Mouse (Mus musculus) liver, adult (tissue): Measurements from ENCODE around the gene Stpg1.

ENCODE experiments used
- GATA4 ChIP-seq: IDR thresholded peaks from 2 replicates; pipeline ENCODE4 v1.6.1; 2014; ENCODE audit warnings: mild to moderate bottlenecking, low read length; ENCODE audit not compliant: insufficient replicate concordance

The Stpg1 gene

GRCm38 (mm10) chr4:135505794-135506193, 11.2 kb downstream of the Stpg1 start:
- TF ChIP-seq GATA4, result no peak

GRCm38 (mm10) chr4:135507547-135508350, 13.2 kb downstream of the Stpg1 start:
- TF ChIP-seq GATA4, result no peak

GRCm38 (mm10) chr4:135508419-135509039, 13.9 kb downstream of the Stpg1 start:
- no peak for TF ChIP-seq GATA4

DNA sequence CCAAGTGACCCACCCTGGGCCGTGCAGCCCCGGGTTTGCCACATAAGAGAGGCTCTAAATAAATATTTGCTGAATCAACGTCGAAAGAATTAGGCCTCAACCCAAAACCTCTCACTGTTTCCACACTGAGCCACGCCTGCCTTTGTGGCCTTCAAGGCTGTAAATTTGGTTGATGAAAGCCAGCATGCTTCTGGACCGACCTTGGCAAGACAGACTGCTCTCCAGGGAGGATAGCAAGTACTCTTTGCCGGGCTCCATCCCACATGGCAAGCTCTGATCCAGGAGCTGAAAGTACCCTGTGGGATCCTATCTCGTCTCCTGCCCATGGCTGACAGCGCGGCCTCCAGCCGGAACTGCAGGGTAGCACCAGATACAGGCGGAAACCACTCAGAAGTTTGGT, 14.9 kb downstream of the Stpg1 start:
- no peak for TF ChIP-seq GATA4

GRCm38 (mm10) chr4:135513865-135514264, 19.3 kb downstream of the Stpg1 start:
- TF ChIP-seq GATA4, result no peak

DNA sequence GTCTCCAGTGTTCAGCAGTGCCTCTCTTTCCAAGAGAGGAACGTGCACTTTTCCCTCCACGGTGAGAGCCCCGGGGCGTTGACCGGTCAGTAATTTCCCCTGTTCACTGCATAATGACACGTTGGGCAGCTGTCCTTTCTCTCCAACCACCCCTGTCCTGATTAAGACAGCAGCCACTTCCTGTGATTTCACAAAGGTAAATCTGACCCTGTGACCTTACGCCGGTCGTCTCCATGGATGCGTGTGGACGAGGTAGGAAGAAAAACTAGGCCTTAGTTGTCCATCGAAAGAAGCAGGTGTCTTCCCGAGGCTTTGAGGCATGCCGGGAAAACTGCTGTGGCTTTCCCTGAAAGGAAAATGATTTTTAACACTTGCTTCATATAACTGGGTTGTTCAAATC, 20.3 kb downstream of the Stpg1 start:
- TF ChIP-seq GATA4, result no peak

- no peak for TF ChIP-seq GATA4
Measured at GRCm38 (mm10) chr4:135516351-135517316, 22.0 kb downstream of the Stpg1 start.

GRCm38 (mm10) chr4:135518135-135518534, 23.5 kb downstream of the Stpg1 start:
- TF ChIP-seq GATA4, result no peak

DNA sequence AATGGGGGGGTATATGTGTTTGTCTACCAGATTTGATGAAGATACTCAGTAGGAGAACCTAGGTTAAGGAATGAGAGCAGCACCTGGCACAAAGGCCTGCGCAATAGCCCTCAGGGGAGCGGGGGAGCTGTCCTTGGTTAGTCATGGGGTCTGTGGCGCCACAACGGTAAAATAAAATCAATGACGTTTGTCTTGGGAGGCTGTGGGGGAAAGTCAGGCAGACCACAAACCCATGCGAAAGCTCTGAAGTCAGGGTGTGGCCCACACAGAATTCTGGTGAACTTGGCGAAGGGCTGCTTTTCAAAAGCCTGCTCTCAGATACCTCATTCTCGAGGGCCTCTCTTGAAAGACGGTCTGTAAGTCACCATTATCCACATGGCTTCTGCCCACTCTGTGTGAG, 25.8 kb downstream of the Stpg1 start:
- no peak for TF ChIP-seq GATA4

GRCm38 (mm10) chr4:135523939-135524338, 29.3 kb downstream of the Stpg1 start:
- no peak for TF ChIP-seq GATA4

GRCm38 (mm10) chr4:135525057-135525456, 30.5 kb downstream of the Stpg1 start:
- no peak for TF ChIP-seq GATA4

GRCm38 (mm10) chr4:135526039-135526710, 31.6 kb downstream of the Stpg1 start:
- TF ChIP-seq GATA4, result no peak

DNA sequence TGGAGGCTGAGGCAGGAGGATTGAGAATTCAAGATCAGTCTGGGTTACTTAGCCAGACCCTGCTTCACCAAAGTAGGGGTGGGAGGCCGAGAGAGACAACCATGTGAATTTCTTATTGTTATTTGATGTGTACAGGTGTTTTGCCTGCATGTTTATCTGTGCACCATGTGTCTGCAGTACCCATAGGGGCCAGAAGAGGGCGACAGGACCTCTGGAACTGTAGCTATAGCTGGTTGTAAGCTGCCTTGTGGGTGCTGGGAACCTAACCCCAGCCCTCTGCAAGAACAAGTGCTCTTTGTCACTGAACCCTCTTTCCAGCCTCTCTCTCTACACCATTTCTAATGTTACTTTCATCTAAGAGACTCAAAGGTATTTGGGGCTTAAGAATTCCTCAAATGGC, 35.7 kb downstream of the Stpg1 start:
- TF ChIP-seq GATA4, result no peak

GRCm38 (mm10) chr4:135531236-135531635, 36.6 kb downstream of the Stpg1 start:
- TF ChIP-seq GATA4, result no peak
